Mouse (Mus musculus) forebrain, embryonic 11.5 days (tissue): ENCODE results near the gene Plcb2. TPM values are rescaled to one million over a fixed set of nuclear protein-coding genes. Genes with fewer than 3 reads are reported as not detected.

Experiments
- ATAC-seq: fragments of 200-750 bp; cut with Nextera tagmentation; replicated peaks from 2 replicates; pipeline ENCODE4 v1.8.0; 2017; ENCODE audit warnings: moderate TSS enrichment; ENCODE audit not compliant: low FRiP score
- DNase-seq: peaks from one replicate; pipeline ENCODE4 v3.0.0-alpha.2; 2017; ENCODE audit warnings: low spot score
- H3K27ac ChIP-seq: fragments of 300-500 bp; sonication (generic); 2 replicates; pipeline ENCODE4 v1.5.1; 2014; ENCODE audit warnings: low read depth, low read length
- H3K27me3 ChIP-seq: fragments of 300-500 bp; sonication (generic); 2 replicates; pipeline ENCODE4 v1.6.1; 2014; ENCODE audit warnings: mild to moderate bottlenecking, low read length, mixed read lengths; ENCODE audit not compliant: control insufficient read depth, insufficient read depth
- H3K36me3 ChIP-seq: fragments of 300-500 bp; sonication (generic); 2 replicates; pipeline ENCODE4 v1.6.1; 2014; ENCODE audit warnings: mild to moderate bottlenecking, low read length, moderate library complexity, mixed read lengths; ENCODE audit not compliant: control insufficient read depth, insufficient read depth
- H3K4me1 ChIP-seq: fragments of 300-500 bp; sonication (generic); replicated peaks from 2 replicates; pipeline ENCODE4 v1.6.1; 2014; ENCODE audit warnings: low read length, mixed read lengths; ENCODE audit not compliant: control insufficient read depth, insufficient read depth
- H3K4me2 ChIP-seq: fragments of 300-500 bp; sonication (generic); 2 replicates; pipeline ENCODE4 v1.6.1; 2014; ENCODE audit warnings: low read depth, mild to moderate bottlenecking, low read length, moderate library complexity, mixed read lengths; ENCODE audit not compliant: severe bottlenecking
- H3K4me3 ChIP-seq: fragments of 300-500 bp; sonication (generic); 2 replicates; pipeline ENCODE4 v1.5.1; 2014; ENCODE audit warnings: low read depth, low read length
- H3K9ac ChIP-seq: fragments of 300-500 bp; sonication (generic); 2 replicates; pipeline ENCODE4 v1.6.1; 2014; ENCODE audit warnings: low read length
- H3K9me3 ChIP-seq: fragments of 300-500 bp; sonication (generic); 2 replicates; pipeline ENCODE4 v1.6.1; 2016; ENCODE audit warnings: low read length, mixed read lengths; ENCODE audit not compliant: control insufficient read depth
- WGBS: fragments of 180-500 bp; shearing (Covaris S2); extraction: QIAGEN DNeasy Blood & Tissue Kit; methylation state at CpG from one replicate; pipeline ENCODE4 v1.1.7; 2014; 5-methylcytosine and 5-hydroxymethylcytosine counted together
- polyA plus RNA-seq: library from polyadenylated mRNA; unstranded; fragments of >200 nt; fragmentation: Nextera tagmentation; extraction: Ambion mirVana; gene quantifications from 2 replicates; pipeline ENCODE4 v1.2.1, GENCODE M21; 2014

Plcb2 gene
- polyA plus RNA-seq, 1 experiment from 2014 or later: 0.33 TPM

DNA sequence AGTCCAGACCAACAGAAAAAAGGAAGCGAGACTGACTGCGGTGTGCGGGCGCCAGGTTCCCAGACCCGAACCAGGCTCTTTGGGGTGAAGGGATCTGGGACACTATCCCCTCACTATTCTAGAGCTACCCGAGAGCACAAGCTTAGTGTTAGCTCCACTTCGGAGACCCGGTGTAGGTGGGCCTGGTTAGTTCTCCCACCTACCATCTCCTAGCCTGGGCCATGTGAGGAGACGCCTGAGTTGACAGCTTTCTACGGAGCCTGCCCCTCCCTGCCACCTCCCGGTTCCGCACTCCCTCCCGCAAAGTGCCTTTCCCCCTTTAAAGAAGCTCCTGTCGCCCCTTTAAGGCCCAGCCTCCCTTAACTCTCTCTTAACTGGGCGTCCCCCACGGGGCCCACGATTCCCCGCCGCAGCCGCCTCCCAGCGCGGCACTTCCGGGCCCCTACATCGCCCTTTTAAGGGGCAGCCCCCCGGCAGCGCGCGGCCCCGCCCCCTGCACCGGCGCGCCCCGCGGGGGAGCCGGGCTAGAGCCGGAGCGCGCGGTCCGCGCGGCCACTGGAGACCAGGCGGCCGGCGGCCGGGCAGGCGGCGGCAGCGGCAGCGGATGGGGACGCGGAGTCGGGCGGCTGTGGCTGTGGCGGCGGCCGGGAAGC lies 17.1 kb upstream of the Plcb2 start, which contains the start of gene Inafm2:
Gene Inafm2, plus strand, starts transcription at position 527 of the 653 bp plus-strand sequence.
- DNase-seq (peak; percentile 94), ATAC-seq (peak; percentile 87)
- Histone ChIP-seq H3K4me2 (peak within 1 kb of the TSS; percentile 98), H3K4me1 (peaks cover 24% of the 10 kb centered on the region), H3K4me3 (peak within 1 kb of the TSS; percentile 91), H3K27ac (no peak within 1 kb of the TSS), H3K9ac (peak within 1 kb of the TSS; percentile 93), H3K36me3 (no peaks in the 10 kb centered on the region), H3K9me3 (no peaks in the 10 kb centered on the region), H3K27me3 (peaks cover 14% of the 10 kb centered on the region)
- WGBS: under 1% methylated on average over 56 of the region's 57 CpGs

DNA sequence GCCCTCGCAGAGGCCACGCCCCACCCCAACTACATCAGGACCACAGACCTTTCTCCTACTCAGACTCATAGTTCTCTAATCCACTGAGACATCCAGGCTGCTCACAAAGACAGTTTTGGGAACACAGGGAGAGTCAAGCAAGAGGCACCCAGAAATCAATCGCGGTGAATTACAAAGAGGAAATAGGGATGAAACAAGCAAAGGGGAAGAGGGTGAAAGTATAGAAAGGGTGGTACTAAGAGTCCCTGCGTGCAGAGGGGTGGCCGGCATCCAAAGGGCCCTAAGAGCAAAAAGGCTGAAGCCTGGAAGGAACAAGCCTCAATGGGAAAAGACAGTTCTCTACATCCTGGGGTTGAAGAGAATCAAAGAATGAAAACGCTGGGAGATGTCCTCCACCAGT lies 16.4 kb upstream of the Plcb2 start:
- H3K9ac ChIP-seq: no peak overlapping the region
- ATAC-seq (no peak), DNase-seq (no peak)
- no peak overlapping the region; the same call in 1 of the 2 replicates for H3K4me2 ChIP-seq
- no peaks in the 10 kb centered on the region for H3K9me3 ChIP-seq
- H3K27ac ChIP-seq: no peak overlapping the region
- H3K27me3 ChIP-seq: peaks cover 14% of the 10 kb centered on the region
- no peaks in the 10 kb centered on the region for H3K36me3 ChIP-seq
- peak overlapping the region; percentile 91; the same call in 1 of the 2 replicates for H3K4me3 ChIP-seq
- 9% methylated on average over 7 of the region's 7 CpGs for WGBS
- peaks cover 24% of the 10 kb centered on the region for H3K4me1 ChIP-seq

DNA sequence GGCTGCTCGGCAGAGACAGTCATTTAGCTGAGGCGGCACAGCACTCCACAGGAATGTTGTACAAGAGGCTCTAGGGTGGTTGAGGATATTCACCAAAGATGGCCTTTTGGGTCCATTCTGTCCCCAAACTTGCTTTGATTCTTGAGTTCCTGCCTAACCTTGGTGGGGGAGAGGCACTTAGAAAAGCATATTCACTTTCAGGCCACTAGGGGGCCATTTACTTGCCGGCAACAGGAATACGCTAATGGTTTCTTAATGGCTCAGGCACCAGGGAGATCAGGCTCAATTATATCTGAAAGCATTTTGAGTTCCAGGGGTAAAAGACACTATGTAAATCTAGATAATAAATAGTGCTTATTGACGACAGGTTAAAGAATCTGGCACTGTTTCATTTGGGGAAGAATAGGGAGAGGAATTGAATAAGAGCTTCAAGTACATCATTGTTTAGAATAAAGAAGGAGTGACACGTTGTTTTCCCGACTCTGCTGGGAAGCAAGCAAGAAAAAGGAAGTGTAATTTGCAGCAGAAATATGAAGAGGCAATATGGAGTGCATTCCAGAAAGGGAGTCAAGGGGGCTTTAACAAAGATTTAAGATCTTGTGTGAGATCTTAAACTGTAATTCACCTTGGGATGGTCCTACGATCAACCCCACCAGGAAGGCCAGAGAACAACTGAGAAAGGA lies 15.2 kb upstream of the Plcb2 start:
- no peak overlapping the region for H3K4me3 ChIP-seq
- DNase-seq: no peak
- no peaks in the 10 kb centered on the region for H3K36me3 ChIP-seq
- H3K27me3 ChIP-seq: peaks cover 14% of the 10 kb centered on the region
- no peak overlapping the region; the same call in 1 of the 2 replicates for H3K4me2 ChIP-seq
- peaks cover 15% of the 10 kb centered on the region for H3K4me1 ChIP-seq
- 34% methylated on average over 8 of the region's 8 CpGs for WGBS
- ATAC-seq: no peak
- no peak overlapping the region for H3K27ac ChIP-seq
- no peaks in the 10 kb centered on the region for H3K9me3 ChIP-seq
- no peak overlapping the region for H3K9ac ChIP-seq

DNA sequence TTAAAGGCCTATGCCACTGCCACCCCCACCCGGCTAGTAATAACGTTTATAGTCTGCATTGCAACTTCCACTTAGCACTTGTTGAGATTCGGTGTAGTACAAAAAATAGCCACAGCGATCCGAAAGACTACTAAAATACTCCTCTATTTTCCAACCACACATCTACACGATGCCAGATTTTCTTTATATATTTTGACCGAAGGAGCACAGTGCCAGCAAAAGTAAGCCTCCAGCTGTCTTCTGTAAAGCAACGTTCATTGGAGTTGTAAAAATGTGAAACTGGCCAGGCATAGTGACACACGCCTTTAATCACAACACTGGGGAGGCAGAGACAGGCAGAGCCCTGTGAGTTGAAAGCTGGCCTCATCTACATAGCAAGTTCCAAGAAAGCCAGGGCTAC lies 12.9 kb upstream of the Plcb2 start:
- Histone ChIP-seq H3K27ac (no peak overlapping the region), H3K4me3 (no peak overlapping the region), H3K9ac (no peak overlapping the region), H3K36me3 (no peaks in the 10 kb centered on the region), H3K4me1 (peaks cover 7% of the 10 kb centered on the region; the same call in 1 of the 2 replicates), H3K4me2 (no peak overlapping the region), H3K9me3 (no peaks in the 10 kb centered on the region), H3K27me3 (peaks cover 12% of the 10 kb centered on the region)
- ATAC-seq: no peak
- WGBS: 75% methylated on average over 9 of the region's 9 CpGs
- no peak for DNase-seq

DNA sequence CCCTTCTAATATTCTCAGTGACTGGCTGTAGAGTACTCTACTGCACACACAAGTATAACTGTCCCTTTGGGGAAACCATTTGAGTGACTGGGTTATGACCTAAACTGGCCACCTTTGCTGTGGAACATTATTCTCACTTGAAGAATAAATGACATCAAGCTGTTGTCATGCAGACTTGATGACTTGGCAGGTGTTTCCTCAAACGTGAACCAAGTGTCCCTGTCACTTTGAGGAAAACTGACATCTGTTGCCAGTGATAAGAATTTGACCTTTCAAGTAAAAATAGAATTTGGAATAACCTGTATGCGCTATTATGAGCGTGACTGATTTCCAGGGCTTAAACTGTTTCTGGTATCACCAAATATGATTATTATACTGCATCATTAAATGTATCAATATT lies 12.1 kb upstream of the Plcb2 start:
- Histone ChIP-seq H3K36me3 (no peaks in the 10 kb centered on the region), H3K4me3 (no peak overlapping the region), H3K27me3 (peaks cover 12% of the 10 kb centered on the region), H3K4me1 (peaks cover 7% of the 10 kb centered on the region; the same call in 1 of the 2 replicates), H3K9ac (no peak overlapping the region), H3K9me3 (no peaks in the 10 kb centered on the region), H3K27ac (no peak overlapping the region), H3K4me2 (no peak overlapping the region)
- ATAC-seq: no peak
- WGBS: 75% methylated on average over 3 of the region's 3 CpGs
- DNase-seq: no peak

- no peak overlapping the region for H3K4me2 ChIP-seq
- no peaks in the 10 kb centered on the region for H3K36me3 ChIP-seq
- ATAC-seq (no peak), DNase-seq (no peak)
- H3K9me3 ChIP-seq: no peaks in the 10 kb centered on the region
- no peak overlapping the region for H3K4me3 ChIP-seq
- no peak overlapping the region for H3K9ac ChIP-seq
- H3K27me3 ChIP-seq: no peaks in the 10 kb centered on the region
- no peaks in the 10 kb centered on the region for H3K4me1 ChIP-seq
- no peak overlapping the region for H3K27ac ChIP-seq
- WGBS: 60% methylated on average over 5 of the region's 5 CpGs
Observed at GRCm38 (mm10) chr2:118733341-118733740, 5.1 kb upstream of the Plcb2 start.

GRCm38 (mm10) chr2:118731981-118732380 lies 3.7 kb upstream of the Plcb2 start:
- ATAC-seq (no peak), DNase-seq (no peak)
- no peak overlapping the region for H3K27ac ChIP-seq
- H3K27me3 ChIP-seq: no peaks in the 10 kb centered on the region; the same call in 1 of the 2 replicates
- no peaks in the 10 kb centered on the region for H3K9me3 ChIP-seq
- H3K4me3 ChIP-seq: no peak overlapping the region
- no peaks in the 10 kb centered on the region for H3K36me3 ChIP-seq
- no peak overlapping the region for H3K9ac ChIP-seq
- H3K4me1 ChIP-seq: no peaks in the 10 kb centered on the region
- WGBS: 90% methylated on average over 5 of the region's 5 CpGs
- H3K4me2 ChIP-seq: no peak overlapping the region

GRCm38 (mm10) chr2:118730622-118730915 lies 2.3 kb upstream of the Plcb2 start:
- Histone ChIP-seq H3K27me3 (no peaks in the 10 kb centered on the region; the same call in 1 of the 2 replicates), H3K9ac (no peak overlapping the region), H3K4me1 (no peaks in the 10 kb centered on the region), H3K9me3 (no peaks in the 10 kb centered on the region), H3K36me3 (no peaks in the 10 kb centered on the region), H3K4me3 (no peak overlapping the region), H3K27ac (no peak overlapping the region), H3K4me2 (no peak overlapping the region)
- ATAC-seq: no peak
- no peak for DNase-seq
- WGBS: 11% methylated on average over 3 of the region's 3 CpGs
